Mouse (Mus musculus) right cerebral cortex, postnatal 10 days (tissue): Measurements from ENCODE around the gene Grip1.

Source experiments
- DNase-seq, 2 experiments: peaks; one replicate each; pipeline ENCODE4 v3.0.0; 2021; ENCODE audit warnings: low spot score in 2 of 2

The Grip1 gene

GRCm38 (mm10) chr10:119453431-119454105, at the start of gene Grip1:
Gene Grip1, plus strand, starts transcription at chr10:119453830.
- peak; percentile 63 to 65 for DNase-seq

DNA sequence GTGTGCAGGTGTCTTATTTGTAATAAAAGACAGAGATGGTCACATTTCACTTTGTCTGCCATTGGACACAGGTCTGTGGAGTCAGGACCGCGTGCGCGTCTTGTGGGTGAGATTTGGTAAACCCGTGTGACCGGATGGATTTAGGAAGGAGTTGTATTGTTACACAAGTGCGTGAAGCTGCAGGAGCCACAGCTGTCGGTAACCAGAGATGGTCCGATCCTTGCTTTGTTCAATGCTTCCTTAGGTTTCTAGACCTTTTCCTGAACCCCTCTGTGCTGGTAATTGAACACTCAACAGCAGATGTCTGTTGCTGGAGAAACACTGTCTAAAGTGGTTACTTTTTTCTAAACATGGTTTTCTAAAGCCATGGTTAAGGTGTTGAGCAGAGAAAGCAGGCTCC, 48.5 kb upstream of the Grip1 start:
- no peak for DNase-seq

GRCm38 (mm10) chr10:119405612-119406011, 48.0 kb upstream of the Grip1 start:
- DNase-seq: no peak

DNA sequence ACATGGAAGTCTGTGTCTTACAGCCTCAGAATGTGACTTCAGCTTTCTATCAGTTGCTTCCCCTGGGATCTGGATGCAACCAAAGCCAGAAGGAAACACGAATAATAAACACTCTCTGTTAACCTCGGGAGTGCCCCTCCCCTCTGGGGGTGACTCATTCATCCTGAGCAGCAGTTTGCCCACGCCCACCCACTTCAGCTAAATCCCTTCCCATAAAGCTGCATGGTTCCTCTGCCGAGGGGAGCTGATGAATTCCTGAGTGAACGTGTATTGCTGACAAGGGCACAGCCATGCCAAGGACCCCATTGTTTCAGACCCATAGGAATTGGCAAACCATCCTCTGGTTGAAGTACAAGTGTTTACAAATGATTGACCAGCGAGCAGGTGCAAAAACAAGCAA, 45.3 kb upstream of the Grip1 start:
- DNase-seq: no peak

- DNase-seq: no peak
Measured at GRCm38 (mm10) chr10:119413238-119413637, 40.4 kb upstream of the Grip1 start.

DNA sequence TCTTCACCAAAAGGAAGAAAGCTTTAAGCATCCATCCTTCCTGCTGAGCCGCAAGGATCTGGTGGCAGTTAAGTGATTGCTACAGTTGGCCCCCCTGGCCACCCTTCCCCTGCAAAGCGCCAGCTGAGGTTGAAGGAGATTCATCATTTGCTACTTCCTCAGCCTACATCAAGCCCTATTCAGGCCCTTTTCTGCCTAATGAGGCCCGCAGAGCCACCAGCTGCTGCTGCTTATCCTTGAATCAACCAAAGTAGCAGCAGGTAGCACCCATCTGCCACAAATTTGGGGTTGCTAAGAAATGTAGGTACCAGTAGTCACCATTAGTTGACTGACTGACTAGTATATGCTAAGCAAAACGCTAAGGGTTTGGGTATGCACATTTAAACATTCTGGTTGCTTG, 38.5 kb upstream of the Grip1 start:
- no peak for DNase-seq

- no peak for DNase-seq
Measured at GRCm38 (mm10) chr10:119421418-119421817, 32.2 kb upstream of the Grip1 start.

DNA sequence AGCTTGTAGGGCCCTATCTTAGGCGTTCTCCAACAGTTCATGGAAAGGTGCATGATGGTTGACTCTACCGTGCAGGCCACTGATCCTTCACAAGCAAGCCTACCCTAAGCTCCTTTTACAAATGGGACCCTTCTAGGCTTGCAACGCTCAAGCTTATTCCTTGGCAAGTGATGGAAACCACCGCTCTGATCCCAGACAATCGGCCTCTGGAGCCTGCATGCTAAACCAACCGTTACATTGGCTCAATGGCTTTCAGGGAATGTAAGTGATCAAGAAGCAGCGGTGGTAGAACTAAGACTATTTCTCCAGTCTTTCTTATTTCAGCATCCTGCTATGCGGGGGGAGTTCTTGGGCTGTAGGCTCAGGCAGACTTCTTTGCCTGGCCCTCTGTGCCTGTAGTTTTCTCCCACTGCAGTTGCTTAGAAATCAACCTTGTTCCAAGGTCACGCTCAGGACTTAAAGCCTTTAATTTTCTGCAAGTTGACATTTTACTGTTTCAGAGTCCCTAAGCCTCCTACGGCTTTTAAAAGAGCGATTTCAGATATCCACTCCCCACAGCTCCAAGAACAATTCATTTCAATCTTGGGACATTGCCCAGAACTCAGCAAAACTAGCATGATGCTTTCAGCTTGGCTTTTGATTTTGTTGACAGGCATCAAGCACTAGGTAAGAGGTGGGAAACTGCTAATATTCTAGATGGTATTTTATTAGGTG, 29.7 kb upstream of the Grip1 start:
- DNase-seq: no peak

DNA sequence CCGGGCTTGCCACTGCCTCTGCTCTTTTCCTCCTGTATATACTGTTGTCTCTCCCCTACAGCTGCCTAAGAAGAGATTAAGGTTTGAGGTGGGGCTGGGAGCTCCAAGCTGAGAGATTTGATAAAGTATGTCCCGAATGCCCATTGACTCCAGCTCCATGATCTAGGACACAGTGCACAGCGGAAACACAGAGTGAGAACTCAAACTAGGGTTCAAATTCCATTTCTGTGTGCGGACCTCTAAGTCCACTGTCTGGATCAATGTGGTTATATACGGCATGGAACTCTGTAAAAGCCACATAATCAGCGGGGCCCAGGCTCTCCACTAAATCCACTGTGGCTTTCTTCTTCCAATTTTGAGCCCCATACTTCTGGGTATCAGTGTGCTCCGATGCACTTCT, 26.0 kb upstream of the Grip1 start:
- no peak for DNase-seq

- DNase-seq: peak in 1 of 2 experiments; percentile 6
Measured at GRCm38 (mm10) chr10:119428106-119428505, 25.5 kb upstream of the Grip1 start.

GRCm38 (mm10) chr10:119430240-119430639, 23.4 kb upstream of the Grip1 start:
- no peak for DNase-seq

- peak in 1 of 2 experiments; percentile 19 for DNase-seq
Measured at GRCm38 (mm10) chr10:119431801-119432200, 21.8 kb upstream of the Grip1 start.

- DNase-seq: no peak
Measured at GRCm38 (mm10) chr10:119435818-119436217, 17.8 kb upstream of the Grip1 start.

DNA sequence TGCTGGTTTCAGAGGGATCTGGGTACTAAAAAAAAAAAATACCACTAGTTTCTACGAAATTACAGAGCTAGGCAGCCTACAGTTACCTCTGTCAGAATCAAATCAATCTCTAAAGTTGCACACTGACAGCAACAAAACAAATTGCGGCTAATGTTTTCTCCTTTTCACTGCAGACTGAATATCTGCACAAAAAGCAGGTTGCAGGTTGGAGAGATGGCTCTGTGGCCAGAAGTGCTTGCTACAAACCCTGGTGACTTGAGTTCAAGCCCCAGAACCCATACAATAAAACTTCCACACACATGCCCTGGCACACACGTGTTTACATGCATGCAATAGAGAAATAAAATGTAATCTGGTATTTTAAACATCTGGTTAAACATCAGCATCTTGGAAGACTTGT, 16.3 kb upstream of the Grip1 start:
- DNase-seq: no peak

DNA sequence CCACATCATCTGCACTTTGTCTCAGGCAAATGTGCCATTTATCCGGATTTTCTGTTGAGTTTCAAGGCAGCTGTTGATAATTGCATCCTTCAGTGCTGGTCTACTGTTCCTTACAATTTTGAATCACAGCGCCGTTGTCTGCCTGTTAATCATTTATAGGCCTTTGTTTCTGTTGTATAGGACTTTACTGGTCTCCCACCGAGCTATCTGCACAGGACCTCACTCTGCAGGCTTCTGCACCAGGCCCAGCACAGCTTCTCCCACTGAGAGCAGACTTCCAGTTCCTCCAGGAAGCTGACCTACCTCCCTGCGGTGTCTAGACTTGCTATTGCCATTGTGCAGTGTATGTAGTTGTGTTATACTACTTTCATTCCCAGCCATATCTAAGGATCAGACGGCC, 11.9 kb upstream of the Grip1 start:
- DNase-seq: no peak

DNA sequence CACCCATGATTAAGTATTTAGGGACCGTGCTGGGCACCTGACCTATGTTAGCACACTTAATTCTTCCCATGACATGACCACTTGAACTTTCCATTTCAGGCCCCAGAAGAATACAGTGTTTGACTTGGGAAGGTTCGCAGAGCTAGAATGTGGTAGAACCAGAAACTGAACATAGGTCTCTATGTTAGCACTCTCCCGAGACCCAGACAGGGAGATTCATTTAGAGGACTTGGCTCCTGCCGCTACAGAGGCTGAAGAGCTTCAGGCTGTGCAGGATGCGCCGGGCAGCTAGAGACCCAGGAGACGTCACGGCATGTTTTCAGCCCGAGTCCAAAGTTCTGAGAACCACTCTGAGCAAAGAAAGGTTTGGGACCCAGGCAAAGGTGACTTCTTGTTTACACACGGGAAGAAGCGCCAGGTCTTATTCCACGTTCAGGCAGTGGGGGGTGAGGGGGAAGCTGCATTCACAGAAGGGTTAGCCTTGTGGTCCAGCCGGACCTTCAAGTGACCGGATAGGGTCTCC, 6.2 kb upstream of the Grip1 start:
- DNase-seq: no peak

DNA sequence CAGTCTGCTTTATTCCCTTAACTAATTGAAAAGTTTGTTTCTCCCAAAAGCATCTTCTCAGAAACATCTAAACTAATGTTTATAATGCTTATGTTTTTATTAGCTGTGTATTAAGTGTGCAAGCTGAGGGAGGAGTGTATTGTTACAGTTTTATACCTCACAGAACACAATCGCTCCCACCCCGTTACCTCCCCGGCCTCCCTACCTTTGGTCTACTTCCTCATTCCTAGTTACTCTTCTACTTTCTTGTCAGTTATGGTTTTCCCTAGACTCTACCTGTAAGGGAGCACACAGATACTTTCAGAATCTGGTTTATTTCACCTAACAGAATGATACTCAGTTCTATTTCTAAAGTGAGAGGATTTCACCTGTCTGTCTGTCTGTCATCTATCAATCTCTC, 5.7 kb upstream of the Grip1 start:
- DNase-seq: no peak

GRCm38 (mm10) chr10:119452698-119453097, 932 bp upstream of the Grip1 start:
- no peak for DNase-seq

DNA sequence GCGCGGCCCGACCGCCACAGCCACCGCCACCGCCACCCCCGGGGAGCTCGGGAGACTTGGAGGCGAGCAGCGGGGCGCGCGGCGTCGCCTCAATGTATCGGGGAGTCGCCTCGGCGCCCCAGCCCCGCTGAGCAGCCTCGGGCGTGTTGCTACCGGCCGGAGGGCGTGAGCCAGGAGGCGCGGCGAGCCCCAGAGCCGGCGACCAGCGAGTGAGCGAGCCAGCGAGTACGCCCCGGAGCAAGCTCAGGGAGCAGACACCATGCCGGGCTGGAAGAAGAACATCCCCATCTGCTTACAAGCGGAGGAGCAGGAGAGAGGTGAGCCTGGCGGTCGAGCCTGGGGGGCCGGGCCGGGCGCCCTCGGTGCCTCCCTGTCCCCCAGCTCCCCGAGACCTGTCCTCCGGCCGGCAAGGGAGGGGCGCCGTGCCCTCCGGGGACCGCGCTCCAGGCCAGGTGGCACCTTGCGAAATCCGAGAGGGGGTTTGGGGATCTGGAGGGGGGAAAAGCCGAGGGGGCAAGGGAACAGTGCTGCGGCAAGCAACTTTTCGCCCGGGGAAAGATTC, 557 bp downstream of the Grip1 start:
- DNase-seq: peak; percentile 34 to 50

DNA sequence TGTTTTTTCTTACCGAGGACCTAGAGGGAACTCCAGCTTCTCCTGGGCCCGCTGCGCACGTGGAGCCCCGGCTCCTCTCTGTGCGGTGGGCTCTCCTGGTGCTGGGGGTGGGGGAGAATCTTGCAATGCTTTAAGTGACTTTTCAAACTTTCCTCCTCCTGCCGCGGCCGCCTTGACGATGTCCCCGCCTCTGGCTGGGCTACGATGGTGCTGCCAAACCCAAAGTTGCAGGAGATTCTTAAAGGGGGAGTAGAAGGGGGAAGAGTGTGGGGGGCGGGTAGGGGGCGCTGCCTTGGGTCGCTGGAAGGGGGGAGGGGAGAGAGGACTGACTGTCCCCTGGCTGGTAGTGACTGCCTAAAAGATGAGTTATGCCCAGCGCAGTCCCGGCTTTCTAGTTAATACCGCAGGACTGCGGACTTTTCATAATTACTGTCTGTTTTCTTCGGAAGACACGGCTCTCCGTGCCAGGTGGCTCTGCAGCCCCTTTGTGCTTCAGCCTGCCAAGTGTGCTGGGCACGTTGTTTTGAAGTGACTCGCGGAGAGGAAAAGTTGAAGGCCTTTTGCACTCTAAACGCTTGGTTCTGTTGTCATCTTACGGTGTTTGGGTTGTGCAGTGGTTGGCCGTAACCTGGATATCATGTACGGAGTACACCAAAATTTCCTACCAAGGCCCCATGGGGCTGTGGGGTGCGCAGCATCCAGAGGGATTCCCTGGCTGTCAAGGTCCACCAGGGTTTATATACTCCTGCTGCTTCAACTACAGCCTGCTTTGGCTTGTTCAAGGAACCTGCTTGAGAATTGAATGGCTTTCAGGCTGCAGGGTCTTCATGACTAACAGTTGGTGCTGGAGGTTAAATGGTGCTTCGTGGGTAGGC, 1.3 kb downstream of the Grip1 start:
- peak in 1 of 2 experiments; percentile 26 for DNase-seq

- DNase-seq: no peak
Measured at GRCm38 (mm10) chr10:119455543-119455940, 1.9 kb downstream of the Grip1 start.

GRCm38 (mm10) chr10:119457121-119457520, 3.5 kb downstream of the Grip1 start:
- no peak for DNase-seq
